Mouse (Mus musculus) intestine, embryonic 15.5 days (tissue): Measurements from ENCODE around the gene Lias. TPM values are rescaled to one million over a fixed set of nuclear protein-coding genes. Genes with fewer than 3 reads are reported as not detected.

Experiments used
- ATAC-seq: fragments of 200-750 bp; cut with Nextera tagmentation; 2 replicates; pipeline ENCODE4 v1.8.0; 2017; ENCODE audit warnings: moderate TSS enrichment, moderate library complexity
- H3K27ac ChIP-seq: fragments of 300-500 bp; sonication (generic); 2 replicates; pipeline ENCODE4 v1.5.1; 2015; ENCODE audit warnings: mild to moderate bottlenecking, inconsistent platforms
- H3K27me3 ChIP-seq: fragments of 300-500 bp; sonication (generic); replicated peaks from 2 replicates; pipeline ENCODE4 v1.6.1; 2015; ENCODE audit warnings: inconsistent platforms
- H3K36me3 ChIP-seq: fragments of 300-500 bp; sonication (generic); 2 replicates; pipeline ENCODE4 v1.6.1; 2015; ENCODE audit warnings: inconsistent platforms
- H3K4me1 ChIP-seq: fragments of 300-500 bp; sonication (generic); replicated peaks from 2 replicates; pipeline ENCODE4 v1.6.1; 2015; ENCODE audit warnings: inconsistent platforms
- H3K4me2 ChIP-seq: fragments of 300-500 bp; sonication (generic); replicated peaks from 2 replicates; pipeline ENCODE4 v1.6.1; 2015; ENCODE audit warnings: mild to moderate bottlenecking, inconsistent platforms
- H3K4me3 ChIP-seq: fragments of 300-500 bp; sonication (generic); replicated peaks from 2 replicates; pipeline ENCODE4 v1.5.1; 2015; ENCODE audit warnings: inconsistent platforms
- H3K9ac ChIP-seq: fragments of 300-500 bp; sonication (generic); 2 replicates; pipeline ENCODE4 v1.6.1; 2015; ENCODE audit warnings: inconsistent platforms
- H3K9me3 ChIP-seq: fragments of 300-500 bp; sonication (generic); 2 replicates; pipeline ENCODE4 v1.6.1; 2016; ENCODE audit warnings: inconsistent platforms
- WGBS: fragments of 180-500 bp; shearing (Covaris S2); methylation state at CpG from one replicate; pipeline ENCODE4 v1.1.7; 2015; 5-methylcytosine and 5-hydroxymethylcytosine counted together
- polyA plus RNA-seq: library from polyadenylated mRNA; unstranded; fragments of >200 nt; fragmentation: Nextera tagmentation; extraction: Ambion mirVana; gene quantifications from 2 replicates; pipeline ENCODE4 v1.2.1, GENCODE M21; 2015

Gene Lias
- polyA plus RNA-seq, 1 experiment from 2014 or later = 51.8 TPM

- no peak overlapping the region for H3K27ac ChIP-seq
- no peaks in the 10 kb centered on the region for H3K4me1 ChIP-seq
- ATAC-seq = no peak
- H3K9ac ChIP-seq = no peak overlapping the region
- no peak overlapping the region for H3K4me2 ChIP-seq
- H3K4me3 ChIP-seq = no peak overlapping the region
- 63% methylated on average over 3 of the region's 3 CpGs for WGBS
- peaks cover 3% of the 10 kb centered on the region; the same call in 1 of the 2 replicates for H3K36me3 ChIP-seq
- no peaks in the 10 kb centered on the region for H3K27me3 ChIP-seq
- no peaks in the 10 kb centered on the region for H3K9me3 ChIP-seq
These were observed 68.2 kb downstream of the Lias start for GRCm38 (mm10) chr5:65459454-65459853.

Other genes with a start within 250 kb of the Lias start
- 4.8 and 4.9 TPM in 2 replicates for gene Wdr19, start 191.8 kb upstream of the Lias start, polyA plus RNA-seq
- gene Rfc1, start 55.8 kb upstream of the Lias start, polyA plus RNA-seq = 67.0 and 91.5 TPM in 2 replicates
- gene Klb, start 43.2 kb upstream of the Lias start, polyA plus RNA-seq = 1.7 and 2.6 TPM in 2 replicates
- 1,022 and 1,026 TPM in 2 replicates for gene Rpl9, start 53 bp upstream of the Lias start, polyA plus RNA-seq
- gene Ugdh, start 44.5 kb downstream of the Lias start, polyA plus RNA-seq = 195 and 200 TPM in 2 replicates
- gene Gm43552, start 101.3 kb downstream of the Lias start, polyA plus RNA-seq = not detected in 2 replicates
- gene Smim14, start 145.7 kb downstream of the Lias start, polyA plus RNA-seq = 115 and 124 TPM in 2 replicates
- 150 and 155 TPM in 2 replicates for gene Ube2k, start 145.7 kb downstream of the Lias start, polyA plus RNA-seq